Mouse (Mus musculus) lung, postnatal 0 days (tissue): ENCODE data around the gene Gpr37l1.

Experiments used
- CTCF ChIP-seq: IDR thresholded peaks from 2 replicates; pipeline ENCODE4 v1.5.1; 2016; ENCODE audit warnings: antibody characterized with exemption, mild to moderate bottlenecking
- EP300 ChIP-seq: IDR thresholded peaks from 2 replicates; pipeline ENCODE4 v1.6.1; 2016; ENCODE audit warnings: antibody characterized with exemption, mild to moderate bottlenecking, control low read depth

GRCm38 (mm10) chr1:135205257-135205656 lies 37.8 kb upstream of the Gpr37l1 start:
- TF ChIP-seq CTCF: no peak
- TF ChIP-seq EP300: no peak
